Mouse (Mus musculus): ENCODE measurements around the gene Ggt5. TPM values are rescaled to one million over a fixed set of nuclear protein-coding genes. Genes with fewer than 3 reads are reported as not detected.
A peak's percentile ranks its signal among the peaks of the same experiment; 100 is the strongest.

Gene Ggt5
- total RNA-seq, 4 experiments from 2014 or later, result 2.6 to 5.0 (median 4.3) TPM

DNA sequence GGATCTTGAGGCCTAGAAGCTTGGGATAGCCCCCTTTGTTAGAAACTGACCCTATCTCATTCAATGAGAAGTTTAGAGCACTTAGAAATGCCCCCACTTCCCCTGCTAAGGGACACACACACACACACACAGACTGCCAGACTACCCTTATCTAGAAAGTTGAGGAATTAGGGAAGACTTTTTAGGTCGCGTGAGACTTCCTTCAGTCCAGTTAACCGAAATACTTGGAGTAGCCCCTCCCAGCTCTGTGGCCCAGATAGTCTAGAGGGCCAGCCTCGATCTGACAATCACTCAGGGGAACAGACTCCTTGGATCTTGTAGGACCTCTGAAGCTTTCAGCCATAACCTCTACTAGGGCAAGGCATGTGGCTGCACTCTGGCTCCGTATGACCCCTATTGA lies 21.1 kb upstream of the Ggt5 start:
- no peak for DNase-seq (ENCODE audit: low spot score in 2 of 2)

DNA sequence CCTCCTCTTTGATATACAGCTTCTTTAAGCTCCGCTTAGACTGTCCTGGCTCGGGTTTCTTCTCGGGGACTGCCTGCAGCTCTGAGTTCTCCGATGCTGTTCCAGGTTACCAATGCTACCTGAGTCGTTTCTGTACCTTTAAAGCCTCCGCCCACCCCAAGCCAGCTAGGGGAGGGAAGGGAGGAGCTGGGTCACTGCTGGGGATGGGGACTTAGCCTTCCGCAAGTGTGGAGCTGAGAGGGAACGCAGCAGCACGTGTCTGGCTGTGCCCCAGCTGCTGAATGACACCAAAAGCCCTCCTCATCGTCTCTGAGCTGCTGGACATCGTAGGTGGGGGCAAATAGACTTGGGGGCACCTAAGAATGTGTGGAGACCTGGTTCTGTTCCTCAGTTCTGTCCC lies 20.7 kb upstream of the Ggt5 start:
- no peak for DNase-seq (ENCODE audit: low spot score in 2 of 2)

DNA sequence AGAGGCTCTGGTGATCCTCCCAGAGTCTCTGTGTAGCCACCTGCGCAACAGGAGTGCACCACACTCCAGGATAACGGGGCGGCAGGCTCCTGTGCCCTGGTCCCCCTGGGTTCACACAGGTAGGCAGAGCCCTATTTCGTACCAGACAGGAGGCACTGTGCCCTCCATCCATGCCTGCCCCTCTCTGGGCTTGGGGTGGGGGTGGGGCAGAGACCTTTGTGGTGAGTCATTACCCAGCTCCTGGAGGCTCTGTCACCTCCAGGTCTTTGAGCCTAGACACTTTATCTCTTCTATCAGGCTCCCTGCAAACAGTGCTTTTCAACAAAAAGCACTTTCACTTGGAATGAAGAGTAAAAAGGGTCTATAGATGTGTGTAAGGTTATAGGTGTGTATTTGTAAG lies 20.3 kb upstream of the Ggt5 start:
- DNase-seq (ENCODE audit: low spot score in 2 of 2), result no peak

DNA sequence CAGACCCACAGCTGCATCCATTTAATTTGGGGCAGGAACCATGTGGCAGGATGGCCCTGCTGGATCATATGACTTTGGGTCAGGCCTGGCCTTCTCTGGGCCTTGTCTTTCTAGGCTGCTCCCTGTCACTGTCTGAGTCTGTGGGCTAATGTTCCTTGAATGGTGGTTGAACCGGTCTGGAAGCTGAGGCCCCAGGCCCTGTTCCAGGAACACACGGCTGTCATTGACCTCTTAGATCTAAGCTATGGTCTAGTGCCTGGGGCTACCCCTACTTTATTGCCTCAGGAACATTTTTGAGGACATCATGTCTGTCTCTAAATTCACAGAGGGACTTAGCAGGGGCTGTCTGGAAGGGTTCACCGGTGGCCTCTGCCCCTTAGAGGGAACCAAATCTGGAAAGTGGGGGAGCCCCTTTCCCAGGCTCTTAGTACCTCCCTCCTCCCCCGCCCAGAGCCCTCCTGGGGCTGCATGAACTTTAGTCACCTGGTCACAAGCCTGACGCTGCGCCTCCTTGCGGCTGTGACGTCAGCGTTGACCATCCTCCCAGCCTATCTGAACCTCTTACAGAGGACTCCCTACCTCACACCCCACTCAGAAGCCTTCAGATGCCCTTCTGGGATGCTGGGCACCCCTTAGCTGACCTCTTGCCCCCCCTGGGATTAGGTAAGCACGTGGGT lies 18.0 kb upstream of the Ggt5 start:
- DNase-seq (ENCODE audit: low spot score in 2 of 2), result no peak

DNA sequence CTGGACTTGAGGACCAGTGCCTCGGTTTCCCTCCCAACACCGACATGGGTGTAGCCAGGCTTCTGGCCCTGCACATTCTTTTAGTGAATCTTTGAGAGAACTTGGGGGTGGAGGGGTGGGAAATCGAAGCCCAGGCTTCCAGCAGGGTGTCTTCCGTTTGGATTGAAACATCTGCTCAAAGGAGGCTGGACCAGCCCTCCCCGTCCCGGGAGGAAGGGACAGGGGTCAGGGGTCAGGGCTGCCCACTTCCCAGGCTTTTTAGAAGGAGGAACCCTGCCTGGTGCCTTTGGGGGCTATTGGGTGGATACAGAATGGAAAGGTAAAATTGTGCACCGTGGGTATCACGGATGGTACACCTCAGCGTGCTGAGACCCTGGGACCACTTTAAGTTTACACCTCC lies 17.2 kb upstream of the Ggt5 start:
- no peak for DNase-seq (ENCODE audit: low spot score in 2 of 2)

DNA sequence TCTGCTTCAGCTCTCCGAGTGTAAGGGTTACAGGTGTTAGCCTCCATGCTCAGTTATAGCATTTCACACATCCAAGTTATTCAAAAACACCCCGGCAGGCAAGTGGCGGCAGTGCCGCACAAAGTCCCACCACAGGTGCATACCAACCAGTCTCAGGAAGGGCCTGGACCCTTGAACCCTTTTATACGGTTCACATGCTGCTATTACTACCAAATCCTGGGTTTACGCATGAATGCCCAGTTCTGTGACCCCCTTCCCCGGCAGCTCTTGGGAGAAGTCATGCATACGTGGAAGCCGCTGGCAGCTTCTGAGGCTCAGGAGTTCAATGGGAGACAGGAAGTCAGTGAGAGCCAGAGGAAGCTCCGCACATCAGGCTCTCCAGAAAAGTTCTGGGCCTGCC lies 16.0 kb upstream of the Ggt5 start:
- no peak for DNase-seq (ENCODE audit: low spot score in 2 of 2)

DNA sequence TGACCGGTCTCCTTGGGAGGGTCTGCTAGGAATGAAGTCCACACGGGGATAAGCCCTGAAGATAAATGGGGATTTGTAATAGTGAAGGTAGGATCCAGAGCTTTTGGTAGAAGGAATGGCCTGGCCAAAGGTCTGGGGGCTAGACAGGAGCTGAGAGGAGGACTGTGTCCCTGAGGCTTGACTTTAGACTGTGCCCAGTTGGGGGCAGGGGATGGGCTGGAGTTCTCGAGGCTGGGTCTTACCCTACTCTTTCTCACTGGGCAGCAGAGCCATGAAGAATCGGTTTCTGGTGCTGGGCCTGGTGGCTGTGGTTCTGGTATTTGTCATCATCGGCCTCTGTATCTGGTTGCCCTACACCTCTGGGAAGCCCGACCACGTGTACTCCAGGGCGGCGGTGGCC lies 15.2 kb upstream of the Ggt5 start:
- no peak for DNase-seq (ENCODE audit: low spot score in 2 of 2)

DNA sequence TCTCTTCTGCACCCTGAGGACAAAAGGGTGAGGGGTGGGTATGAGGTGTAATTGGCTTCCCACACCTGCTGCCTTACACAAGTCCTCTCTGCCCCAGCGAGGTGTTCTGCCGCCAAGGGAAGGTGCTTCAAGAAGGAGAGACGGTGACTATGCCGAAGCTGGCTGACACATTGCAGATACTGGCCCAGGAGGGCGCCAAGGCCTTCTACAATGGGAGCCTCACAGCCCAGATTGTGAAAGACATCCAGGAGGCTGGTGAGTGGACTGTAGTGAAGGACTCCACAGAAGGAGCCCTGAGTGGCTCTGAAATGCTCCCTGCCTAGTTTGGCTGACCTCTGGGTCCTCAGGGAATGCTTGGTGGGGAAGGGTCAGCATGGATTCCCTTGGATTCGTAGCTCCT lies 10.0 kb upstream of the Ggt5 start:
- DNase-seq (ENCODE audit: low spot score in 2 of 2), result no peak

DNA sequence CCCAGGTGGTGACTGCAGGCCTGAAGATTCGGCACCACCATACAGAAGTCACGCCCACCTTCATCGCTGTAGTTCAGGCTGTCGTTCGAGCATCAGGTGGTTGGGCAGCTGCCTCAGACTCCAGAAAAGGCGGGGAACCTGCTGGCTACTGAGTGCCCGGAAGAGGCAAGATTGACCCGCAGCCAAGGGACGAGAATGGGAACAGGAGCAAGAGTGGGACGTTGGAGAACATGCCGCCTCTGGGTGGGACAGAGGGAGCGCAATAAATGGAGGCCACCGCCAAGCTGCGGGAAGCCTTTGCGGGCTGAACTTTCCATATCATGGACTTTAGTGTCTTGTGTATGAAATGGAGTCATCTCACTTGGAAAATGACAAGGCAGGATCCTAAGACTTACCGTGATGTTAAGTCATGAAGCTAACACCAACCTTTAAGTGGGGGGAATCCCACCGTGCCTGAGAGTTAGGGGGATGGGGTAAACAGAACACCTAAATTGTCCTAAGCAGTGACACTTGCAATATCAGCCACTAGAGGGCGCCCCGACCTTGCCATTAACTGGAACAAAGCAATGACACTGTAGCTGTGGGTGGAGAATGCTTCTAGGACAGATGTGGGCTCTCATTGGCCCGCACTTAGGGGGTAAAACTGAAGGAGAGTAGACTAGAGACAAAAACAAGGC lies 3.1 kb upstream of the Ggt5 start:
- DNase-seq (ENCODE audit: low spot score in 2 of 2), result peak; percentile 80 to 94

DNA sequence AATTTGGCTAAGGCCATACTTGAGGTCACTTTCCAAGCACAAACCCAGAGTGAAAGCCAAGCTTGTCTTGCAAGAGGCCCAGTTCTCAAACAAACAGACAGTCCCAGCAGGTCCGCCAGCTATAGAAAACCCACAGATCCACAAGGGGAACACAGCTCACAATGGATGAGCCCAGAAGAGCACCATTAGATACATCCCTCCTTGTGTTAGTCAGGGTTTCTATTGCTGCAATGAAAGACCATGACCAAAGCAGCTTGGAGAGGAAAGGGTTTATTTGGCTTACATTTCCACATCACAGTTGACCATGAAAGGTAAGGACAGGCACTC lies 2.6 kb upstream of the Ggt5 start:
- DNase-seq (ENCODE audit: low spot score in 2 of 2), result no peak

DNA sequence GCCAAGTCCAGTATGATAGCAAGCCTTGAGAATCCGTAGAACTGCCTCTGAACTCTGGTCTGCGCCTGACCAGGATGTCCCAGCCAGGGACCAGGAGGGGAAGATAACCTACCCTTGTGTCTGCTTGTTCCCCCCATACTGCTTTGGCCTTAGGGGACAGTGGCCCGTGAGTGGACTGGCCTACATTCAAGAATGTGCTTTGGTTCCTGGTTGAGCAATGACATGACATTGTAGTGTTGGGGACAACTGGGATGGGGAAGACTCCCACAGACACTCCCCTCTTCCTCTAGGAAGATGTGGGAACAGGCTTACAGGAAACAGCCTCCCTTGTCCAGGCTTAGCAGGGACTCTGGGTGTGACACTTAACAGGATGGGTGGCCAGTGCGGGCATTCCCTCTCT lies 1.4 kb upstream of the Ggt5 start:
- no peak for DNase-seq (ENCODE audit: low spot score in 2 of 2)

DNA sequence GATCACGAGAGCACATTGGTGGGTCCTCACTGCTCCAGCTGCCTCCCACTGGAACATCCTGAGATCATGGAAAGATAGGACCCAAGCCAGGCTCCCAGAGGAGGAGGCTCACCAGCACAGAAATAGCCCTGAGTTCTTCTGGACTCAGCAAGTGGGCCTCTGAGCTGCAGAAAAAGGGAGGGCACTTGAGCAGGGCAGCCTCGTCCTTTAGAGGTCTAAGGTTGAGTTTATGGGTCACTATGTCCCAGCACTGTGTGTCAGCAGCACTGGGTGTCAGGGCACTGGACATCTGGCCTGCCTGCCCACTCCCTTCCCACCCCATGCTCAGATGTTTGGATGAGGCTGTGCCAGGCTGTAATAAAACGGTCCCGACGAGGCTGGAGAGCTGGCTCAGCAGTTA lies 804 bp upstream of the Ggt5 start:
- no peak for DNase-seq (ENCODE audit: low spot score in 2 of 2)

DNA sequence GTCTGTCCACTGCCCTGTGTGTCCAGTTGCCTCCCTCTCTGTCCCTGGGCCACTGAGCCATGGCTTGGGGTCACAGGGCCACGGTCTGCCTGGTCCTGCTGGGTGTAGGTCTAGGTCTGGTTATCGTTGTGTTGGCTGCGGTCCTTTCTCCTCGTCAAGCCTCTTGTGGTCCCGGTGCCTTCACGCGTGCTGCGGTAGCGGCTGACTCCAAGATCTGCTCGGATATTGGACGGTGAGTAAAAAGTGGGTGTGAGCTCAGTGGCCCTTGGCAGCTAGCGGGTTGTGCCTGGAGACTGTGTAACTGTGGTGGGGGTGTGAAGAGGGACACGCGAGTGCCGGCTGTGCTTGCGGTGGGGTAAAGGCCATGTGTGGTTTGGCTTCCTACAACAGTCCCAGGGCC lies 511 bp downstream of the Ggt5 start:
- DNase-seq (ENCODE audit: low spot score in 2 of 2), result no peak

DNA sequence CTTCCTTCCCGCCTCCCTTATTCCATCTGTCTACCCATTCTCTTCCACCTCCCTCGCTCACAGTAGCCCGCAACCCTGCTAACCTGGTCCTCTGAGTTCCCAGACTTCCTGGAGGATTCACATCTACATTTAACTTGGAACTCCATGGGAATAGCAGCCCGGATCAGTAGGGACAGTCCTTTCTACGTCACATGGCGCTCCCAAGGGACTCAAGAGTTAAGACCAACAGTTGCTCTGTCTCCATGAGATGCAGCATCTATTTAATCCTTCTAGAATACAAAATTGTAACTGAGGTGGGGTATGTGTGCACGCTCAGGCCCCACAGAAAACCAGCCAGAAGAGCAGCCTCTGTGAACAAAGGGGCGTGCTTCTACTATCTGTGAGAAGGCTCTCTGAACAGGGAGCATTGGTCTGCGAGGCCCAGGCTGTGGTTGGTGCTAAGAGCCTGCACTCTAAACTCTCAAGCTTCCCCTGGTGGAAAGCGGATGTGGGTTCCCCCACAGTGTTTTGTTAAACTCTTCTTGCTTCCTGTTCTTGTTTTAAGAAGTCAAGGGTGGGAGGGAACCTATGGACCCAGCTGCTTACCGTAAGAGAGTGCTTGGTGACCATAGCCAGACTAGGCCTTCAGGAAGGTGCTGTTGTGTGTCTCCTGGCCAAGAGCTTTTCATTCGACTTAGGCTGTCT lies 2.2 kb downstream of the Ggt5 start:
- no peak for DNase-seq (ENCODE audit: low spot score in 2 of 2)

DNA sequence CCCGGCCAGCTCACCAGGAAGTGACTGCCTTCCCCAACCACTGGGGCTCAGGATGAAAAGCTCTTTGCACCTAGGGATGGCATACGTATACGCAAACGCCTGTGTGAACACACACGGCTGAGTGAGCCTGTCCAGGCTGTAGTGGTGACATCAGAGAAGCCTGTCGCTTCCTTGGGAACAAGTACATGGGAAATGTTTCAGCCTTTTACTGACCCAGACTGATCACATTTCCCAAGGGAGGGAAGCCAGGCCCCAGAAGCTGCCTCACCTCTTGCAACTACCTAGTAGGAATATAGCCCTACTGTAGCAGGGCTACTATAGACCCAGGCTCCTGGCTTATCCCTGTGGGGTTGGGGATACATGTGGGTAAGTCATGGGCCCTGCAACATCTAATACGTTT lies 3.4 kb downstream of the Ggt5 start:
- DNase-seq (ENCODE audit: low spot score in 2 of 2), result no peak

DNA sequence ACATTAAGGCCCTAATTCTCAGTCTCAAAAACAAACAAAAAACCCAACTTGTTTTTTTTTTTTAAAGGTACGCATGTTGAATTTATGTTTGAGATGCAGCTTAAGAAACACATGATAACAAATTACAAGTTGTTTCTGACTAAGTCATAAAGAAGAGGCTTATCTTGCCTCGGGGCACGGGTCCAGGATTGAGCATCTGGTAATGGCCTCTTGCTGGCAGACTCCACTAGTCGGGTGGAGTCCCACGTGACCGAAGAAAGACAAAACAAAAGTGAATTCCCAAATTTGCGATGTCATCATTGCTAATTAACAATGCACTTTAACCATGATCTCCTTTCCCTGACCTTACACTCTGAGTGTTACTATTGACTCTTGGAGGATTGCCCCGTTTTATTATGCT lies 6.8 kb downstream of the Ggt5 start:
- no peak for DNase-seq (ENCODE audit: low spot score in 2 of 2)

DNA sequence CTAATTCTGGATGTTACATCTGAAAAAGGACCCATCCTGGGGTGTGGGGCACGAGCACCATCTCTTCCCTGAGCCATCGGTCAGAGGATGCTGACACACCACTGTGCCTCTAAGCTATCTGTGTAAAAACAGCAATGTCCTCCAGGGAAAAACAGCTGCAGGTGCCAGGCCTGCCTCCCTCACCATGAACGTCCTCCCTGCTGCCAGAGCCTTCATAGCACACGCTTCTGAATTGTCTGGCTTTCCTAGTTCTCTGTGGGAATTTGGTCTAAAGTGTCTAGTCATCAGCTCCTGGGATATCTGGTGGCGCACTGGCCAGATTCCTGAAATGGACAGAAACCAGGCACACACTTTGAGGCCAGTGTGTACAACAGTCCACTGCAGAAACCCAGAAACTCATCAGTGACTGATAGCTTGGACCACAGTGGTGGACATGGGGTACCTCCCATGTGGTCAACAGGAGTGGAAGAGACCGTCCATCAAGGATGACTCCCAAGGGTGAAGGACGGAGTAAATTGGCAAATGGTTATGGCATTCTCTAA lies 11.1 kb downstream of the Ggt5 start:
- no peak for DNase-seq (ENCODE audit: low spot score in 2 of 2)

DNA sequence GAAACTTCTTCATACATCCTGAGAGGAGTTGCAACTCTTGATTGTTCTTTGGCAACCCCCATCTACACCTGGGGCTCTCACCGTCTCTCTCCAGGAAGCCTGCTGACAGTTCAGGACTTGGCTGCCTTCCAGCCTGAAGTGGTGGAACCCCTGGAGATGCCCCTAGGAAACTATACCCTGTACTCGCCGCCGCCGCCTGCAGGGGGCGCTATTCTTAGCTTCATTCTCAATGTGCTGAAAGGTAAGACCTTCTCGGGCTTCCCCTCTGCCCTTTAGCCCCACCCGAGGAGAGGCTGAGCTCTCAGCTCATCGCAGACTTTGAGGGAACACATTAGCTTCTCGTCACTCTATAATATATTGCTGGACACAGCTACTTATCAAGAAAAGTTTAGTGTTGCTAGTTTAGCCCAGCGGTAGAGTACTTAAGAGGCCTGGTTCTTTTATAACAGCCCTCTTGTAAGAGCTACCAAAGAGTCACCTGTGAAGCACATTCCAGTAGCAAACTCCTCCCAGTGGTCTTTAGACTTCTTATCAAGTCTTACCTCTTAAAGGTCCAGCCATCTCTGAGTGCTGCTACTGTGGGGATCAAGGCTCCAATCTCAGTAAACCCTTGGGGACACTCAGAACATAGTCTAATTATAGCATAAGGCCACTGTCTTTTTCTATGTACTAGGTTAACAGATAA lies 16.2 kb downstream of the Ggt5 start:
- no peak for DNase-seq (ENCODE audit: low spot score in 2 of 2)

DNA sequence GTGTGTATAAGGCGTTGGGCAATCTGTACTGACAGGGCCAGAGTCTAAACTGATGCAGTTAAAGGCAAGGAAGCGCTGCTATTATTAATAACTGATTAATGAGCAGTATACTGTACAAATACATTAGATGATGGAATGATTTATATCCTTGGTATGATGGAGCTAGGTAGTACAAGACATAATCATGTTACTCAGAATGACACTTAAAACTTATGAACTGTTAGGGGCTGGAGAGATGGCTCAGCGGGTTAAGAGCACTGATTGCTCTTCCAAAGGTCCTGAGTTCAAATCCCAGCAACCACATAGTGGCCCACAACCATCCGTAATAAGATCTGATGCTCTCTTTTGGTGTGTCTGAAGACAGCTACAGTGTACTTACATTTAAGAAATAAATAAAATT lies 18.1 kb downstream of the Ggt5 start:
- no peak for DNase-seq (ENCODE audit: low spot score in 2 of 2)

DNA sequence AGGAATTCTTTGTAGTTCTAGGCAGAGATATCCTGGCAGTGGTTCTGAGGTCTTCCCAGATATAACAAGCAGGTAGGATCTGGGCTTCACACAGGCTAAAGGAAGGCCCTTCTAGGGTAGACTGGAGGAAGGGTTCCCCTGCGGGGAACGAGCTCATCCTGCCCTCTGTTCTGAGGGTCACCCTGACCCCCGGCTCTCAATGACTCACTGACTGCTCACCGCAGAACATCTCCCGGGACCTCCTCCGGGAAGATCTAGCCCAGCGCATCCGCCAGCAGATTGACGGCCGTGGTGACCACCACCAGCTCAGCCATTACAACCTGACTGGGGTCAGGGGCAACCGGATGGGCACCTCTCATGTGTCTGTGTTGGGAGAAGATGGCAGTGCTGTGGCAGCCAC lies 19.8 kb downstream of the Ggt5 start:
- no peak for DNase-seq (ENCODE audit: low spot score in 2 of 2)

DNA sequence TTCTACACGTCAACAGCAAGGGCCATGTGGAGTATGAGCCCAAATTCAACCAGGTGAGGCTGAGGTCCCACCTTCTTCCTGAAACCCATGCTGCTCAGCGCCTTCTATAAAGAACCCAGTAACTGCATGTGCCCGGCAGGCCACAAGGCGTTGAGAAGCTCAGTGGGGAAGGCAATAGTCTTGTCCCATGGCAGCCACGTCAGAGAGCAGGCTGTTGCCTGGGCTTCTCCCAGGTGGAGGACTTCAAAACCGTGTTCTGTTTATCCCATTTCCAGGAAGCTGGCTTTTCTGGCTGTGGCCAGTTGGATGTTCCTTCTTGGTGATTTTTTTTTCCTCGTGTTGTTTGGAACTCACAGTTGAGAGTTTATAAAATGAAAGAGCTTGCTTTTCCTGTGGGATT lies 21.3 kb downstream of the Ggt5 start:
- no peak for DNase-seq (ENCODE audit: low spot score in 2 of 2)

DNA sequence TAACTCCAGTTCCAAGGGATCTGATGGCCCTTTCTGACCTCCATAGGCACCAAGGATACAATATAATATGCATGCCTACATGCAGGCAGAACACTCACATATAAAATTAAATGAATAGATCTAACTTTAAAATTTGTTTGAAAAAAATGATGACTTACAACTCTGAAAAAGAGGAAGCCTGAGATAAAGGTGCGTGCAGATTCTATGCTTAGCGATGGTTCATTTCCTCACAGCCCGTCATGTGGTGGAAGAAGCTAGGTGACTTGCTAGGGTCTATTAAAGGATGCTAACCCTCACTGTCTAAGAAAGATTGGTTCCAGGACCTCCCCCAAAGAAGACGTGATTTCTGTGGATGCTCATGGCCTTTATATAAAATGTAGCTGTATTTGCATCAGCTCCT lies 26.9 kb downstream of the Ggt5 start:
- no peak for DNase-seq (ENCODE audit: low spot score in 2 of 2)

All from layer of hippocampus, adult 8-10 months (tissue).